Mouse (Mus musculus) erythroblast, embryonic 14.5 days (primary cell): Measurements from ENCODE around the gene Cldn3. TPM values are rescaled to one million over a fixed set of nuclear protein-coding genes. Genes with fewer than 3 reads are reported as not detected.
"Not testable (repeated sequence)": the region's sequence is repeated elsewhere in the genome, so short reads cannot be mapped to it uniquely, and the experiment has no call there.

ENCODE experiments used
- H3K27me3 ChIP-seq: 2 replicates; pipeline ENCODE4 v1.6.1; 2012; ENCODE audit warnings: inconsistent platforms; ENCODE audit not compliant: control insufficient read depth
- H3K36me3 ChIP-seq: 2 replicates; pipeline ENCODE4 v1.6.1; 2012; ENCODE audit warnings: mild to moderate bottlenecking, inconsistent platforms; ENCODE audit not compliant: control insufficient read depth
- H3K4me1 ChIP-seq: 2 replicates; pipeline ENCODE4 v1.6.1; 2012; ENCODE audit warnings: inconsistent platforms; ENCODE audit not compliant: control insufficient read depth
- H3K4me3 ChIP-seq: replicated peaks from 2 replicates; pipeline ENCODE3; 2012; ENCODE audit warnings: moderate library complexity, mild to moderate bottlenecking, inconsistent platforms
- H3K9me3 ChIP-seq: 2 replicates; pipeline ENCODE4 v1.6.1; 2012; ENCODE audit warnings: low read length, inconsistent platforms, mixed read lengths; ENCODE audit not compliant: control insufficient read depth
- GATA1 ChIP-seq: IDR thresholded peaks from 2 replicates; pipeline ENCODE4 v1.6.1; 2012; ENCODE audit warnings: low read length, inconsistent platforms, mixed read lengths
- TAL1 ChIP-seq: IDR thresholded peaks from 3 replicates; pipeline ENCODE4 v1.6.1; 2012; ENCODE audit warnings: low read length, inconsistent platforms, mixed read lengths
- polyA plus RNA-seq: library from polyadenylated mRNA; stranded (reverse); fragments of >175 nt; gene quantifications from 2 replicates; pipeline ENCODE4 v1.2.3, GENCODE M21; 2012

Cldn3 gene
- polyA plus RNA-seq, 1 experiment, result 0.04 TPM

DNA sequence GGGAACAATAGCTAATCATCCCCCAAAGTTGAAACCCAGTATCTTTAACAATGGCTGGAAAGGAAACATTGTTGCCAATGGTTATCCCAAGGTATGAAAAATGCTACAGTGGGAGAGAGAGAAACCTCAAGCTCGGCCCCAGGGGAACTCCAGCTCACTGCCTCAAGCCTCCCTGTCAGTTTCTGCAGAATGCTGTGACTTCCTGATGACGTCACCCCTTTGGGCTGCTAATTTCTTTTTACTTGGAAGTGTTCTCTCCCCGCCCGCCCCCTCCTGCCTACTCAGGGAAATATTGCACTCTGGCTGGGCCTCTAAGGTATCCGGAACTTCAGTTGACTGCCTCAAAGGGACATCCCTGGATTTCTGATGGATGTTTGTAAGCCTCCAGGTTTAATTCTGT lies 22.5 kb upstream of the Cldn3 start:
- TF ChIP-seq TAL1 (no peak), GATA1 (no peak)
- H3K4me3 ChIP-seq, result no peak overlapping the region
- peaks cover 31% of the 10 kb centered on the region for H3K4me1 ChIP-seq
- H3K27me3 ChIP-seq, result no peaks in the 10 kb centered on the region; the same call in 1 of the 2 replicates
- H3K9me3 ChIP-seq, result no peaks in the 10 kb centered on the region
- H3K36me3 ChIP-seq, result no peaks in the 10 kb centered on the region

DNA sequence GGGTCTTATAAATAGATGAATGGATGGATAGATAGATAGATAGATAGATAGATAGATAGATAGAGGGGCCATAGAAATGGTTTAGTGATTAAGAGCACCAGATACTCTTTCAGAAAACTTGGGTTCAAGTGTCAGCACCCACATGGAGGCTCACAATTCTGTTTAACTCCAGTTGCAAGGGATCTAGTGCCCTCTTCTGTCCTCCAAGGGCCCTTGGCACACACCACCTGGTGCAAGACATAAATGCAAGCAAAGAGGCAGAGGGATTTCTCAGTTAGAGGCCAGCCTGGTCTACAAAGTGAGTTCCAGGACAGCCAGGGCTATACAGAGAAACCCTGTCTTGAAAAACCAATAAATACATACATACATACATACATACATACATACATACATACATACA lies 21.4 kb upstream of the Cldn3 start:
- H3K4me3 ChIP-seq, H3K36me3 ChIP-seq, H3K27me3 ChIP-seq, H3K9me3 ChIP-seq: not testable (repeated sequence)
- peaks cover 23% of the 10 kb centered on the region for H3K4me1 ChIP-seq

DNA sequence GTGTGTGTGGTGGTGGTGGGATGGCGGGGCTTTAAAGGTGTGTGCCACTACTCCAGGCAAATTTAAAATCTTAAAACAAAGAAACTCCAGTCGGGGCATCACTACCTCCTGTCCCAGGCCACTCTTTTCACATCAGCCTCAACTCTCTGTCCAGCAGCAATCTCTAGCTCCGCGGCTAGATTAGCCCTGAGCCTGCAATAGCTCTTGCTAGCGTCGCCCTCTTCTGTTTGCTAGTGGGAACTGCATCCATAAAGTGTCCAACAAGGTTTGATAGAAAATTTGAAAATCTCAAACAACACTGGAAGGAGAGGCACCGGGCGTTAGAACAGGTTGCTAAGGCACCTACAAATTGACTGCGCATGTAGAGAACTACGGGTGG lies 20.6 kb upstream of the Cldn3 start:
- TF ChIP-seq GATA1 (no peak), TAL1 (no peak)
- peaks cover 21% of the 10 kb centered on the region for H3K4me1 ChIP-seq
- H3K9me3 ChIP-seq, result no peaks in the 10 kb centered on the region
- H3K36me3 ChIP-seq, result no peaks in the 10 kb centered on the region
- H3K4me3 ChIP-seq, result peak overlapping the region; percentile 51
- H3K27me3 ChIP-seq, result no peaks in the 10 kb centered on the region; the same call in 1 of the 2 replicates

DNA sequence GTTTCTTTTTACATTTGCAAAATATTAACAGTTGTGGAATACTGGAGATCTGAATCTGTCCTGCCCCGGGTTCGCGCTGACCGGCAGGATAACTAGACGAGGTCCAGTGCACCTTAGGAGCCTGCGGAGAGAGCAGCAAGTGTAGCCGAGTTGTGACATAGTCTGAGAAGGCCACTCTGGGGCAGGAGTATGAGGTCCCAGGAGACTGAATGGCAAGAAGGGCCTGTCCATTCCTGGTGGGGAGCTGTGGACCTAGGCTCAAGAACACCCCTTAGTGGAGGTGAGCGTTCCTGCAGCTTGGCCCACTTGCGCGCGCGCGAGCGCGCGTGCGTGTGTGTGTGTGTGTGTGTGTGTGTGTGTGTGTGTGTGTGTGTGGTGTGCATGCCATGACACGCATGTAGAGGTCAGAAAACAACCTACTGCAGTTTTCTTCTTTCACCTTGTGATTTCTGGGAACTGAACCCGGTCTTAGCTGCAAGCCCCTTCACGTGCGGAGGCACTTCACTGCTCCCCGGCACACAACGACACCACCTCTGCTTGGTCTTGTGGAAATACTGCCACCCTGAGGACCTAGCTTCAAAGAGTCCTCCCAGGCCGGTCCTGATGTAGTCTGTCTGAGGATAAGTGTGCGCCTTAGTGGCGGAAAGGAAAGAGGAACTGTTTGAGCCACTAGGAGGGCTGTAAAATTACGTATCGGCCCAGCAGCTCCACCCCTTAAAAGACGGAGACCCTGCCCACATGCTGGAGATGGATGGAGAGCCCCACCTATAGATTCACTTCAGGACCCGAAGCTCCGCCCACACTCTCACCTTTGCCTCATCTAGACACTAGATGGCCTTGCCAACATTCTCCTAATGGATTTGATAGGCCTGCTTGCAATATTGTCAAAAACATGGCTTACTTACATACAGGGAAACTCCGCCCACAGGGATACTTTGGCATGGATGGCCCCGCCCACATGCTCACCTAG lies 19.9 kb upstream of the Cldn3 start:
- Histone ChIP-seq H3K4me3 (peak overlapping the region; percentile 51), H3K4me1 (peaks cover 19% of the 10 kb centered on the region), H3K27me3 (no peaks in the 10 kb centered on the region; the same call in 1 of the 2 replicates), H3K9me3 (no peaks in the 10 kb centered on the region), H3K36me3 (no peaks in the 10 kb centered on the region)
- no peak for TF ChIP-seq GATA1
- TF ChIP-seq TAL1, result no peak

DNA sequence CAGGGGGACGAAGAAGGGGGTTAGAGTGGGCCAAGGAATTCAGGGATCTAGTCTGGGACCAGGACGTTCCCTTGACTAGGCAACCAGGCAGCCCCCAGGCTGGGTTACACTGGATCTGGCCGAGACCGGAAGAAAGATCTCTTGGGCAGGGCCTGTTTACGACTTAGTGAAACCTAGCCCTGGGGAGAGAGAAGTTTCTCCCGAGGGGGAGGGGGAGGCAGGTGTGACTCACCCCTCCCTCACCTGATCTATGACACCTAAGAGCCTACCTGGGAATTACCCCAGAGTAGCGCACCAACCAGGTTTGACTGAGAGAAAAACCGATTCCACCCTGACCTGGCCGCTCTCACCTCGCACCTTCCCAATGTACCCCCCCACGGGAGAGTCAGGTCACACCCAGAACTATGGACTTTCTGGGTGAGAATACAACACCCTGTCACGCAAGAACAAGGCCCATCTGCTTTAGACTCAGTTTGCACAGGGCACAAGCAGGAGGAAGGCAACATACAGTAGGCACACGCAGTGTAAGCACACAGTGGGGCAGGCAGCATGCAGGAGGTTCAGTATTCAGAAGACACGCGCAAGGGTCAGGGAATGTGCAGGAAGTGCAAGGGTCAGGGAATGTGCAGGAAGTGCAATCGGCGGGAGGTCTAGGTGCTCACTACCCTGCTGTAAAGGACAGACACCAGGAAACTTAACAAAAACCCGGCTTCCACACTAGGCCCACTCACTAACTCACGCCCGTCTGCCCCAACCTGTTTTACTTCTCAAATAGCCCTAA lies 18.7 kb upstream of the Cldn3 start:
- TF ChIP-seq GATA1, result no peak
- TF ChIP-seq TAL1, result no peak
- Histone ChIP-seq H3K27me3 (no peaks in the 10 kb centered on the region; the same call in 1 of the 2 replicates), H3K4me1 (peaks cover 21% of the 10 kb centered on the region), H3K4me3 (no peak overlapping the region), H3K9me3 (no peaks in the 10 kb centered on the region), H3K36me3 (no peaks in the 10 kb centered on the region)

DNA sequence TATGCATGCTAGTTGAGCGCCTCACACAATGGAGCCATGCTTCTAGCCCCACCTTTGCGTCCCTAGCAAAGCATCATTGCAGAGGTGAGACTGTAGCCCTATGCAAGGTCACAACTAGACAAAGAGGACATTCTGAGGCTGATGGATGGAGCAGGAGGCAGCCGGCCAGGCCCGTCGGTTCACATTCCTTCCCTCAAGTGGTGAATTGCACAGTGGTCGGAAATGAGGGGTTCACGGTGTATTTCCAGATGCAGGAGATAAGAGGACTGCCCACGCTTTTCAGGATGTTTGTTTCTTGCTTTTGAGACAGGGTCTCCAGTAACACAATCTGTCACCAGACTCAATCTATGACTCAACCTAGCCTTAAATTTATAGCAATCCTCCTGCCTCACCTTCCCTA lies 15.3 kb upstream of the Cldn3 start:
- Histone ChIP-seq H3K4me1 (peaks cover 43% of the 10 kb centered on the region), H3K27me3 (no peaks in the 10 kb centered on the region; the same call in 1 of the 2 replicates), H3K36me3 (no peaks in the 10 kb centered on the region), H3K4me3 (no peak overlapping the region), H3K9me3 (no peaks in the 10 kb centered on the region)
- TF ChIP-seq TAL1 (no peak), GATA1 (no peak)

DNA sequence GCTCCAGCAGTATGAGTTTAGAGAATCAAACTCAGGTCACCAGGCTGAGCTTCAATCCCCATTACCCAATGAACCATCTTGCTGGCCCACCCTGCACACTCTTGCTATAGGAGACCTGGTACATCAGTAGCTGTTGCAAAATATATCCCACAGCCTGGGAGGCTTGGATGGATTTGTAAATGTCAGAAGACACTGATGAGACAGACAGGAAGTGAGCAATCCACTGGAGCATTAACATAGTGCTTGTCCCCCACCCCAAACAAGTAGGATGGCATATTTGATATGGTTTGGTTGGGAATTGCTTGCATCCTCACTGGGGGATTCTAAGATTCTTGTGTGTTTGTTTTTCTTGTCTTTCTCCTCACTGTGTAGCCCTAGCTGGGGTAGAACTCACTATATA lies 12.9 kb upstream of the Cldn3 start:
- H3K4me1 ChIP-seq, result peaks cover 55% of the 10 kb centered on the region
- TF ChIP-seq GATA1 (no peak), TAL1 (no peak)
- no peaks in the 10 kb centered on the region for H3K9me3 ChIP-seq
- no peaks in the 10 kb centered on the region for H3K36me3 ChIP-seq
- no peaks in the 10 kb centered on the region for H3K27me3 ChIP-seq
- no peak overlapping the region for H3K4me3 ChIP-seq

DNA sequence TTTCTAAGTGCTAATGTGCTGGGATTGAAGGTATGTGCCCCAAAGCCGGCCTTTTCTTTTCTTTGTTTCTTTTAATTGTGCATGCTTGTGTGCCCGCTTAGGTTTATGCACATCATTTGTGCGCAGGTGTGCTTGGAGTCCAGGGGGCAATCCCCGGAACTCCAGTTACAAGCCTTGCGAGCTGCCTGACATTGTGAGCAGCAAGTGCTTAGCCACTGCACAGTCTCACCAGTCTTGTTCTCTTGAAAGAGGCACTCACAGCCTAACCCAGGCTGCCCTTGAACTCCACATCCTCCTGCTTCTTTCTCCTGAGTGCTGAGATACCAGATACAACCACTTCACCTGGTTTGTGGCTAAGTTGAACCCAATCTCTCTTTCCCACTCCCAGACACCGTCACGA lies 12.5 kb upstream of the Cldn3 start:
- no peak overlapping the region for H3K4me3 ChIP-seq
- no peak for TF ChIP-seq GATA1
- no peak for TF ChIP-seq TAL1
- no peaks in the 10 kb centered on the region for H3K27me3 ChIP-seq
- H3K4me1 ChIP-seq, result peaks cover 56% of the 10 kb centered on the region
- no peaks in the 10 kb centered on the region for H3K36me3 ChIP-seq
- H3K9me3 ChIP-seq, result no peaks in the 10 kb centered on the region

DNA sequence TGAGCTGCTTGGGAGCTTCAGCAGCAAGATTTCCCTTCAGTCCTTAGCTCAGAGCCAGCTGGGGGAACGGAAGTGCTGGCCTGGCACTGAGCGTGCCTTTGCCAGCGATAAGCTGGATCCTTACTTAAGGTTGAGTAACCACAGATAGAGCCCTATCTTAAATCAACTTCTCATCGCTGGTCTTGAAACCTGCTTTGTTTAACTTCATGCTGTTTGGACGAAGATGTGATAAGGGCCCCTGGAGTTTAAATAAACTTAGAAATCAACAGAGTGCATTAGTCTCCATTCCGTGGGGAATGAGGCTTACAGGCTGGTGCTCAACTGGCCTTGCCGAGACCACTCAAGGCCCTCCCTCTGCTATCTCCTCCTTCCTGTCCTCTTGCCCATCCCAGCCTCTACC lies 11.7 kb upstream of the Cldn3 start:
- H3K4me1 ChIP-seq, result peaks cover 56% of the 10 kb centered on the region
- H3K27me3 ChIP-seq, result no peaks in the 10 kb centered on the region
- no peak for TF ChIP-seq TAL1
- no peak for TF ChIP-seq GATA1
- H3K9me3 ChIP-seq, result no peaks in the 10 kb centered on the region
- peak overlapping the region; percentile 28 for H3K4me3 ChIP-seq
- H3K36me3 ChIP-seq, result no peaks in the 10 kb centered on the region
